Mouse (Mus musculus) gastrocnemius, adult 2 months (tissue): Measurements from ENCODE around the gene Pnliprp2. TPM values are rescaled to one million over a fixed set of nuclear protein-coding genes. Genes with fewer than 3 reads are reported as not detected.

Experiments used
- DNase-seq: peaks from one replicate; pipeline ENCODE4 v3.0.0; 2022
- H3K27ac ChIP-seq: fragments of 200-600 bp; 2 replicates; pipeline ENCODE4 v1.8.1; 2022; ENCODE audit warnings: mild to moderate bottlenecking
- H3K4me3 ChIP-seq: fragments of 200-600 bp; 2 replicates; pipeline ENCODE4 v1.8.1; 2022; ENCODE audit warnings: mild to moderate bottlenecking, moderate library complexity
- CTCF ChIP-seq: fragments of 200-600 bp; IDR thresholded peaks from 2 replicates; pipeline ENCODE4 v1.8.1; 2022; ENCODE audit warnings: antibody characterized with exemption, mild to moderate bottlenecking, moderate library complexity
- intact Hi-C: fragments of 180-260 bp; cut with DNase I; formaldehyde crosslinking; loops from one replicate; pipeline ENCODE4 v1.15.1; 2025
- total RNA-seq, 2 experiments: library from RNA; stranded (reverse); gene quantifications; 2 replicates each; pipeline ENCODE4 v1.2.3; 2021

The Pnliprp2 gene
- total RNA-seq, 2 experiments from 2014 or later, result not detected

GRCm38 (mm10) chr19:58815179-58815922 lies 55.8 kb downstream of the Pnliprp2 start:
- TF ChIP-seq CTCF, result no peak
- H3K4me3 ChIP-seq, result no peak overlapping the region
- DNase-seq, result peak; percentile 18
- peak overlapping the region; percentile 70 for H3K27ac ChIP-seq
- intact Hi-C loops, result no loop called here

- peak overlapping the region; percentile 70 for H3K27ac ChIP-seq
- no peak for TF ChIP-seq CTCF
- intact Hi-C loops, result no loop called here
- peak; percentile 64 for DNase-seq
- H3K4me3 ChIP-seq, result peak overlapping the region; percentile 19
Observed at GRCm38 (mm10) chr19:58816453-58817041, 57.0 kb downstream of the Pnliprp2 start.

GRCm38 (mm10) chr19:58817398-58817797 lies 57.9 kb downstream of the Pnliprp2 start:
- Histone ChIP-seq H3K4me3 (no peak overlapping the region), H3K27ac (peak overlapping the region; percentile 70)
- DNase-seq, result no peak
- intact Hi-C loops, result no loop called here
- no peak for TF ChIP-seq CTCF

- Histone ChIP-seq H3K27ac (peak overlapping the region; percentile 70), H3K4me3 (peak overlapping the region; percentile 13; the same call in 1 of the 2 replicates)
- peak; percentile 22 for DNase-seq
- TF ChIP-seq CTCF, result no peak
- intact Hi-C loops, result no loop called here
Observed at GRCm38 (mm10) chr19:58818571-58819415, 59.3 kb downstream of the Pnliprp2 start.

- H3K27ac ChIP-seq, result peak overlapping the region; percentile 84
- intact Hi-C loops, result no loop called here
- no peak for TF ChIP-seq CTCF
- peak; percentile 94 for DNase-seq
- peak overlapping the region; percentile 52 for H3K4me3 ChIP-seq
Observed at GRCm38 (mm10) chr19:58822454-58823200, 63.1 kb downstream of the Pnliprp2 start.

- Histone ChIP-seq H3K27ac (peak overlapping the region; percentile 84), H3K4me3 (0 out of 2 replicates have a peak overlapping the region, but pooled peaks have one; percentile 52)
- intact Hi-C loops, result no loop called here
- TF ChIP-seq CTCF, result no peak
- DNase-seq, result no peak
Observed at GRCm38 (mm10) chr19:58823301-58823700, 63.8 kb downstream of the Pnliprp2 start.

GRCm38 (mm10) chr19:58824316-58824715 lies 64.8 kb downstream of the Pnliprp2 start:
- Histone ChIP-seq H3K27ac (no peak overlapping the region), H3K4me3 (no peak overlapping the region)
- no peak for TF ChIP-seq CTCF
- intact Hi-C loops, result no loop called here
- no peak for DNase-seq

Other genes with a start within 250 kb of the Pnliprp2 start
- not detected for gene Ccdc172, start 247.7 kb upstream of the Pnliprp2 start, total RNA-seq
- gene Pnlip, start 107.2 kb upstream of the Pnliprp2 start, total RNA-seq, result not detected
- not detected for gene Pnliprp1, start 30.8 kb upstream of the Pnliprp2 start, total RNA-seq
- not detected for gene 1700019N19Rik, start 34.7 kb downstream of the Pnliprp2 start, total RNA-seq
- gene Eno4, start 183.7 kb downstream of the Pnliprp2 start, total RNA-seq, result not detected
- gene Hspa12a, start 183.9 kb downstream of the Pnliprp2 start, total RNA-seq, result 1 to 10 TPM; 4.4 to 5.7 TPM